Mouse (Mus musculus): ENCODE measurements around the gene Zzz3.

The Zzz3 gene

GRCm38 (mm10) chr3:152395350-152396277 is at the start of gene Zzz3:
Zzz3 (plus strand) TSS chr3:152395473.
- peak; percentile 84 for DNase-seq (ENCODE audit: low read depth, low spot score)

- peak; percentile 72 for DNase-seq (ENCODE audit: low read depth, low spot score)
These were observed 49.3 kb upstream of the Zzz3 start, which contains the start of gene Usp33 for GRCm38 (mm10) chr3:152345732-152346632. Usp33 (plus strand) TSS chr3:152346478.

GRCm38 (mm10) chr3:152346633-152347141 is 48.6 kb upstream of the Zzz3 start:
- no peak for DNase-seq (ENCODE audit: low read depth, low spot score)

- DNase-seq (ENCODE audit: low read depth, low spot score) = no peak
These were observed 48.0 kb upstream of the Zzz3 start for GRCm38 (mm10) chr3:152347227-152347626.

GRCm38 (mm10) chr3:152348011-152348830 is 47.1 kb upstream of the Zzz3 start:
- DNase-seq (ENCODE audit: low read depth, low spot score) = no peak

GRCm38 (mm10) chr3:152350431-152350830 is 44.8 kb upstream of the Zzz3 start:
- DNase-seq (ENCODE audit: low read depth, low spot score) = no peak

- DNase-seq (ENCODE audit: low read depth, low spot score) = no peak
These were observed 44.3 kb upstream of the Zzz3 start for GRCm38 (mm10) chr3:152350966-152351365.

- DNase-seq (ENCODE audit: low read depth, low spot score) = no peak
These were observed 43.0 kb upstream of the Zzz3 start for GRCm38 (mm10) chr3:152352289-152352688.

- no peak for DNase-seq (ENCODE audit: low read depth, low spot score)
These were observed 41.7 kb upstream of the Zzz3 start for GRCm38 (mm10) chr3:152353434-152354177.

- no peak for DNase-seq (ENCODE audit: low read depth, low spot score)
These were observed 39.9 kb upstream of the Zzz3 start for GRCm38 (mm10) chr3:152355361-152355760.

GRCm38 (mm10) chr3:152356751-152357150 is 38.5 kb upstream of the Zzz3 start:
- DNase-seq (ENCODE audit: low read depth, low spot score) = no peak

GRCm38 (mm10) chr3:152359151-152359550 is 36.1 kb upstream of the Zzz3 start:
- DNase-seq (ENCODE audit: low read depth, low spot score) = no peak

GRCm38 (mm10) chr3:152364181-152364580 is 31.1 kb upstream of the Zzz3 start:
- no peak for DNase-seq (ENCODE audit: low read depth, low spot score)

- DNase-seq (ENCODE audit: low read depth, low spot score) = no peak
These were observed 19.2 kb upstream of the Zzz3 start for GRCm38 (mm10) chr3:152376063-152376462.

- no peak for DNase-seq (ENCODE audit: low read depth, low spot score)
These were observed 11.2 kb upstream of the Zzz3 start for GRCm38 (mm10) chr3:152384106-152384505.

GRCm38 (mm10) chr3:152396278-152396987 is 1.2 kb downstream of the Zzz3 start:
- DNase-seq (ENCODE audit: low read depth, low spot score) = peak; percentile 93

- DNase-seq (ENCODE audit: low read depth, low spot score) = no peak
These were observed 1.7 kb downstream of the Zzz3 start for GRCm38 (mm10) chr3:152396988-152397314.

- no peak for DNase-seq (ENCODE audit: low read depth, low spot score)
These were observed 2.2 kb downstream of the Zzz3 start for GRCm38 (mm10) chr3:152397335-152397940.

GRCm38 (mm10) chr3:152400441-152400840 is 5.2 kb downstream of the Zzz3 start:
- DNase-seq (ENCODE audit: low read depth, low spot score) = no peak

Measured in retina, adult 2 months (tissue).